Mouse (Mus musculus): Measurements from ENCODE around the gene Celf2. TPM values are rescaled to one million over a fixed set of nuclear protein-coding genes. Genes with fewer than 3 reads are reported as not detected.

Gene Celf2
- total RNA-seq, 2 experiments from 2014 or later = 16.2 to 22.7 TPM

DNA sequence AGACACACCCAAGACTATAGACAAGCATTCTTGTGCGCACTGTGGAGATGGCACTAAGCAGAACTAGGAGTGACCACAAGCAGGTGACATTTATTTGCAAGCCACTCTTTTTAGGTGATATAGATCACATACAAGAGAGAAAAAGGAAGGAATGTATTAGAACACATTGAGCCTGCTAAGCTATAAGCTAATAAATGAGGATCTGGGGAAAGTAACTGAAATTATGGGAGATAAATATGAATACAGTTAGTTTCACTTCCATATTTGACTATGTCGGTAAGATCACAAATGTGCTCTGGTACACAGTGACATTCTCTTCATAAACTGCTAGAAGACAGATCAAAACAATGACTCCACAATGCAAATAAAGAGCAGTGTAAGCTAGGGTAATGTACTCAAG, 952.5 kb downstream of the Celf2 start:
- ATAC-seq (replicated peaks; ENCODE audit: low FRiP score, low TSS enrichment, poor library complexity, severe bottlenecking) = no peak

DNA sequence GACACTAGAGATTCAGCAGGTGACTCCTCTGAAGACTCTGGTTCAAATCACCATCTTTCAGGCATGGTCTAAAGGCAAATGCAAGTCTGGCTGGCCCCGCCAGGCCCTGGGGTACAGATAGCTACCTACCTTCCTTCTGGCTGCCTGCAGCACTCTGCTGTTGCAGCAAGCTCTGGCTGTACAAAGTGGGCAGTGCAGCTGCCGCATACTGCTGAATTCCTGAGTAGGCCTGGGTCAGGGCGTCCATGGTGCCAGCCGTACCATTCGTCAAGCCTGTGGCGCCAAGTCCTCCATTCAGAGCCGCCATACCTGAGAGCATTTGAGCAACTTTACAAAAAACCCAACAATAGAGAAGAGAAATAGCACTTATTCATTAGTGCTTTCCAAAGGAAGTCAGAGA, 955.7 kb downstream of the Celf2 start:
- ATAC-seq (replicated peaks; ENCODE audit: low FRiP score, low TSS enrichment, poor library complexity, severe bottlenecking) = no peak

DNA sequence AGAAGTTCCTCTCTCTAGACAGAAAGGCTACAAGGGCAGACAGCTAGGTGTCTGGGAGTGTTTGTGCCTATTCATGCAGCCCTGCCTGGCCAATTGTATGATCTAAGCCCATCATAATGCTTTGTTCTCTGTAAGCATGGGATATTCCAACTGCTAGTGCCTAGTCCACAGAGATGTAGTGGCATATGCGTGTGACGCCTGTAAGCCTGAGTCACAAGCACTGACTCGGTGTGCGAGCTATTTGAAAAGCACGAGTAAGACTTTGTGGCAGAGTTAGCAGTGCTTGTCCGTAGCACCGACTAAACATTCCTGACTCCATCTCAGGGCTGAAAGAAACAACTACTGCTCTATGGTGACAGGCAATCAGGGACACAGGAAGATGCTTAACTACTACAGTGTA, 960.1 kb downstream of the Celf2 start:
- no peak for ATAC-seq (replicated peaks; ENCODE audit: low FRiP score, low TSS enrichment, poor library complexity, severe bottlenecking)

DNA sequence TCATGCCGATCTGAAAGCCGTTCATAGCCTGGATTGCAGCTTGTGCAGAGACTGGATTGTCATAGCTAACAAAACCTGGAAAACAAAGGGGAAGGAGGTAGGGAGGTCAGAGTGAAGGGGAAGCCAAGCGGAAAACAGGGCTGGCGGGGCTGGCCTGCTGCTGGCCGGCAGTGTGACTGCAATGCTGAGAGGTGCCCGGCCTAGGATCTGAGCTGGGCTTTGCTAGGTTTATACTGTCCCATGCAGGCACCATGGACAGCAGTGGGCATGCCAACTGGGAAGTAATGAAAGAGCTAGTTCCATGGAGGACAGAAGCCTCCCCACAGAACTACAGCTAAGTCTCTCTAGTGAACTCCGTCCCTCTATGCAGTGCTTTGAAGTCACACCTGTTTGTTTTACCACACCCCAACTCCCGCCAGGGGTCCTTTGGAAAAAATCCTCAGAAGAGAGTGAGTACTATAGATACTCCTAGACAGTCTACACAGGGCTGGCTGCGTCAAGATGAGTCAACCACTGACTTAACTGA, 962.2 kb downstream of the Celf2 start:
- no peak; the same call in 1 of the 2 replicates for ATAC-seq (replicated peaks; ENCODE audit: low FRiP score, low TSS enrichment, poor library complexity, severe bottlenecking)

DNA sequence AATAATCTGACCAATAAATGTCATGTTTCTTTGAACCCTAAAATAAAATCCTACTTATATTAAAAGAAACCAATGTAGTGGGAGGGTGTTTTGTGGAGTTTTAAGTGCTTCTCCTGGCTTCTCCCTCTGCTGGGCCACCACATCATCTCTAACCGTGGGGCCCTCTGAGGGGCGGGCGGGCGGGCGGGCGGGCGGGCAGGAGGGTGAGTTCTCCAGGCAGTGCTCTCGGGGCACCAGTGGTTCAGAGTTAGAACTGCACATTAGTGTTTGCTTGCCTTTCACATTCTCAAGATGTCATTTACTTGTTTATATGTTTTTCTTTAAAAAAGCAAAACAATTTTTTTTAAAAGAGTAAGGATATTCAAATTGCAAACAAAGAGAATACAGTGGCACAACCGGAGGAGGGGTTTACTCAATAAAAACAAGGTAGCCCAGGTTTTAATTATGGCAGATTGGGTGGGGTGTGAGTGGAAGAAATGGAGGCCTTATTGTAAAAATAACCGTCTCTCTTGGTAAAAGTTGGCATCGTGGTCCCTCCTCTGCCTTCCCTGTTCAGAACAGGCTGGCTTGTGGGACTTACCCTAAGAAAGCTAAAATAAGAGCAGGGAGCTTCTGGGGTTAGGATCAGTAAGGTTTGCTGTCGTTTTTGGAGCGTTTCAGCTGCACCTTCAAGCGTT, 962.8 kb downstream of the Celf2 start:
- ATAC-seq (replicated peaks; ENCODE audit: low FRiP score, low TSS enrichment, poor library complexity, severe bottlenecking) = no peak

DNA sequence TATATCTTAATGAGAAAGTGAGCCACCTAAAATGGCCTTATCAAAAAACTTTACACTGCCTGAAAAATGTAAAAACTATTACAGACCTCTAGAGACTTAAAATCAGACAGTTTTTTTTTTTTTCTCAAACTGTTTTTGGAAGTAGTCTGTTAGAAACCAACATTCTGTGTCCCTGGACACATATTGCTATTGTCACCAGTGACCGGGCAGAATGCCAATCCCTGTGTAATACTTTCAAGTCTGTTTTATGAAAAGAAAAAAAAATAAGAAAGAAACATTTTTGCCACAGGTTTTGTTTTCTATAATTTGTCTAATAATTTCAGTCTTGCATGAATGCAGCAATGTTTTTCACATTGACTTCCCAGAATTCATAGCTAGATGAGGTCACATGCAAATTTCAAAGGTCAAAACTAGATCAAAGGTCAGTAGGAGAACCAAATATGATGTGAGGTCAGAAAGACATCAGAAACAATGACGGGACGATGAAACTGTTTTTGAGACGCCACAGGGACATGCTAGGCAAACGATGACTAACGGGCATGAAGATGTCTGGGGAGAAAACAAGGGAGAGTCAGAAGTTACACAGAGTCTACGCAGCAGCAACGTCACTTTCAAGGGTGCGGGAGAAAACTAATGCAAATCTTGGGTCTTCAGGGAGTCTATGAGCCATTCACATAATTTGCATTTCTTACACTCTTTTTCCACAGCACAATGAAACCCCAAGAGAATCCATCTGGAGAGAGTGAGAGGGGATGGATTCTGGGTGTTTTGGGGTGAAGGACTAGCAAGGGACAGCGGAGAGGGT, 964.0 kb downstream of the Celf2 start:
- ATAC-seq (replicated peaks; ENCODE audit: low FRiP score, low TSS enrichment, poor library complexity, severe bottlenecking) = no peak

DNA sequence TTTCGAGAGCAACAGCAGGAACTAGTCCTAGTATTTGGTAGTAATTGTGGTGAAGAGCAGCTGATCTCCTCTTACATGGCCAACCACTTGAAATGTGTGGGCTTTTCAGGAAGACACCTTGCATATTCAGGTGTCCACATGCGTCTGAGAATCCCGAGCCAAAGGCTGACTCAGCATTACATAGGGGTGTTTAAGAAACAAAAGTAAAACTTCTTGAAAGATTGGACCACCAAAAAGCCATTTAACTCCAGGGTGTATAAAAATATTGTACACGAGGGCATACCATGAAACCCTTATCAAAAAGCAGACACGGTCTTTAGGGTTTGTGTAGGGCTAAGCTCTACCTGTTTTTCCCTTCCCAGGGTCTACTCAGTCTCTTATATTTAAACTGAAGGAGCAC, 965.7 kb downstream of the Celf2 start:
- 0 out of 2 replicates have a peak, but pooled peaks have one; percentile 2 for ATAC-seq (replicated peaks; ENCODE audit: low FRiP score, low TSS enrichment, poor library complexity, severe bottlenecking)

DNA sequence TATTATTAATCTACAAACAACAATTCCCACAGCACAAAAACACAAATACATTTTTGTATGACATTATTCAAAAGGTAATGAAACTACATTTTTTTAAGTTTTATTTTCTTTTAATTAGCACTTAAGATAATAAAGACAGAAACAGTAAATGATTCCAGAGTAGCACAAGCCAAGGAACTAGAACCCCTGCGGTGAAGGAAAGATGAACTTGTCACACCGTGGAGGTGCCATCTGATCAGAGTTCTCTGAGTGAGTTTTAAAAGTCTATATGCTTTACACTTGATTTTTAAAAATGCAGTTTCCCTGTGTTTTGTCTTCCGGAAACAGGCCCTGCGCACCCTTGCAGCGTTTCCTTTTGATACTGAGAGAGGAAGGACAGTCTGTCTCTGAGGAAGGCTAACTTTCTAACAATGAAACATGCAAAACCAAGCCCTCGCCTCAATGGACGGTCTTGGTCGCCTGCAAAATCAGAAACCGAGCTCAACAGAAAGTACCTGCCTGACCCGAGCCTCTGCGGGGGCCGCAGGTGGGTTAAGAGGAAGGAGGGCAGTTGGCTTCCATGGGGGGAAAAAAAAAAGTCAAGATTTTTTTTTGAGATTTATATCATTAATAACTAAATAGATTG, 966.7 kb downstream of the Celf2 start:
- ATAC-seq (replicated peaks; ENCODE audit: low FRiP score, low TSS enrichment, poor library complexity, severe bottlenecking) = no peak

DNA sequence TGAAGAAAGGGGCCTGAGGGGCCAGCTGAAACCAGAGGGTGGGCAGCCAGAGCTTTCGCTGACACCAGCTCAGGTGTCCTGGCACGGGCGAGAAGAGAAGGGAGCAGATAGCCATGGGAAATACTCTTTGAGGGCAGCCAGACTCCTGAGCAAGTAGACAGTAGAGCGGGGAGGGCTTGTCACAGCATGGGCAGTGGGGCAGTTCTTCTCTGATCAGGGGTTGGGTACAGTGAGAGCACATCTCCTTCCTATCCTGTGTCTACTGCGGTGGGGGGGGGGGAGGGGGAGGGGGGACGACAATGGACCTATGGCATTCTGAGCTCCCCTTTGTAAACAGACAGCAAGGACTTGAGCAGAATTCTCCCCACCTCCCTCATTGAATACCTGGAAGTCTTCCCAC, 968.5 kb downstream of the Celf2 start:
- ATAC-seq (replicated peaks; ENCODE audit: low FRiP score, low TSS enrichment, poor library complexity, severe bottlenecking) = no peak

DNA sequence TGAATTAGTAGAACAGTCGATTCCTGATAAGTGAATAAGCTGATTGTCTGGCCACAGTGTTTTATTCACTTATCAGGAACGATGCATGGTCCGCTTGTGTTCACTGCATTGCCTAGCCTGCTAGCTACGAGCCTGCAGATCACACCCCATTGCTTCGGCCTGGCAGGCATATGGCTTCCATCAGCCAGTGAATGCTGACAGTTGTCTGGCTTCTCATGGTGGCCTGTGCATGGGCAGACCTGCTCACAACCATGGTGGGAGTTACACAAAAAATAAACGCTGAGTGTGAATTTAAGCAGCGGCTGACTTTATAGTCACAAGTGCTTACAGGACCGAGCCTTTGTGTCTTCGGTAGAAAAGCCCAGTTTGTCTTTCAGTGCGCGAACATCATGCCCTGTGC, 969.3 kb downstream of the Celf2 start:
- ATAC-seq (replicated peaks; ENCODE audit: low FRiP score, low TSS enrichment, poor library complexity, severe bottlenecking) = no peak

DNA sequence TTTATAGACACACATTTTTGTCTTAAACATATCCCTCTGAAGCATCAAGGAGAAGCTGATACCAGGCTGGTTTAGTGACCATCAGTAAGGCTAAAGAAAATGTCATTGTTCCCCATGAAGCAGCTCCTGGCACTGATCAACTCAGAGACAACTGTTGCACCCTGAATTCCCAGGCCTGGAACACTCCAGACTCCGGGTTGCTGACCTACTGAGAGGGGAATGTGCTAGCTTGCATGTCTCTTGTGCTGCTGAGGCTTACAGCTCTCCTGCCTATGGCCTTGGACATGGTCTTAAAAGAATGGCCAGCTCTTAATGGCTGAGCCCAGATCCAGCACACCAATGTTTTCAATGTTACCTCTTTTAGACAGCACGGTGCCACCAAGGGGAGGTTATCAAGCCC, 970.9 kb downstream of the Celf2 start:
- ATAC-seq (replicated peaks; ENCODE audit: low FRiP score, low TSS enrichment, poor library complexity, severe bottlenecking) = no peak

DNA sequence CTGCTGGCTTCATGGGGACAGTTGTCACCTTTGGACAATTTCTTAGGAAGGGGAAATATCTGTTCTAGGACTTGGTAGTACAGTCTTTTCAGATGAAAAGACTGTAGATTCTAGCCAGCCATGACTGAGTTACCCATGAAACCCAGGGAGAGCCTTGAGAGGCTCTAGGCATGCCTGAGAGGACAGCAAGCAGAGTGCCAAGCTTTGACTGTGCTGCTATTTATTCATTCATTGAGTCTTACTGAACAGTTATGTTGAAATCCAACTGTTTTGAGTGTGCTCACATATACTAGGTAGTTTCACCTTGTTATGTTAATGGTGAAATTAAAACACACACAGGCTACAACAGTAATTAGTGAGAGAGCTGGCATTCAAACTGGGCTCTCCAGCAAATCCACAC, 971.3 kb downstream of the Celf2 start:
- no peak for ATAC-seq (replicated peaks; ENCODE audit: low FRiP score, low TSS enrichment, poor library complexity, severe bottlenecking)

DNA sequence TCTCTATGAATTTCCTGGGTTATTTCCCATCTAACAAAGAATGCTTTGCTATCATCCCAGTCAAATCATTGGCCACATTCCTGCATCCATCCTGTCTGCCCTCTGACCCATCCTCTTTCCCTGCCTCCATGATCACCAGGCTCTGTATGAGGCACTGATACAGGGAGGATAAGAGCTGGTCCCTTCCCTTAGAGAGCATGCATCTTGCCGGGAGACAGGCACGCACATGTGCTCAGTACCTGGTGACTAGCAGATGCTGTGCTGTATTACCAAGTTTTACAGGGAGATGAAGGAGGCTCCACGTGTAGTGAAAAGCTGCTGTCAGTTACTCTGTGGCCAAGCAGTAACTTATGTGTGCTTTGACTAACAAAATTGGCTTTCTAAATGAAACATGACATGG, 972.0 kb downstream of the Celf2 start:
- ATAC-seq (replicated peaks; ENCODE audit: low FRiP score, low TSS enrichment, poor library complexity, severe bottlenecking) = no peak

DNA sequence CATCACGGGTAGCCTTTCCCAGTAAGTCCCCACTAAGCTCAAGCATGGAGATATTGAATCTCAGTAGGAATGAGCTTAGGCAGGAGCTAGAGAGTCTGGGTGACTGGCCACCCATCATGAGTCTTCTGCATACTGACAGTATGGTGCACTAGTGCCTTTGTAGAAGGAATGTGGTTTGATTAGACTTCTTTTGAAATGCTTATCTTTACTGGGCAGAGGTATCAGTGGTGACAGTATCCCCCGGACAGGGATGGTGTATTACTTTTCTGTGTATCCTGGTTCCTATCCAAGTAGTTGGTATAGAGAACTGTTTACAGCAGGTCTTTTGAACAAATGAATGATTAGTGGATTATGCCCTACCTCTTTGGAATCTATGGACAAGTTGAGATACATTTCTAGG, 973.0 kb downstream of the Celf2 start:
- peak; percentile 82 for ATAC-seq (replicated peaks; ENCODE audit: low FRiP score, low TSS enrichment, poor library complexity, severe bottlenecking)

DNA sequence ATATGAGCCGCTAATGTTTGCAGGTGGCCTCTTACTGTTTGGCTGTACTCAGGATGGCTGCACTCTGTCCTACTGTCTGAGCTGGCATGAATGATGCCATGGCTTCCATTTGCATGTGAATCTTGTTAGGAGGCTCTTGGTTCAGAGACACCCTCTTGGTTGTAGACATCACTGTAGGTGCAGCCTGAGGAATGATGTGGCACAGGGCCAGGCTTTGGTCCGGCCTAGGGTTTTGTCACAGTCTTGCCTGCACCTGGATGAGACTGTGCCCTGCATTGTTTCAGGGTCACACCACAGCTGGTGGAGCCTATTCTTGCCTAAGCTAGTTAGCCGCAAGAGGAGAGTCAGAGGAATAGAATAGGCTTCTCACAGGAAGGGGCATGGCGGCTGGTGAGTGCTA, 977.0 kb downstream of the Celf2 start:
- no peak for ATAC-seq (replicated peaks; ENCODE audit: low FRiP score, low TSS enrichment, poor library complexity, severe bottlenecking)

DNA sequence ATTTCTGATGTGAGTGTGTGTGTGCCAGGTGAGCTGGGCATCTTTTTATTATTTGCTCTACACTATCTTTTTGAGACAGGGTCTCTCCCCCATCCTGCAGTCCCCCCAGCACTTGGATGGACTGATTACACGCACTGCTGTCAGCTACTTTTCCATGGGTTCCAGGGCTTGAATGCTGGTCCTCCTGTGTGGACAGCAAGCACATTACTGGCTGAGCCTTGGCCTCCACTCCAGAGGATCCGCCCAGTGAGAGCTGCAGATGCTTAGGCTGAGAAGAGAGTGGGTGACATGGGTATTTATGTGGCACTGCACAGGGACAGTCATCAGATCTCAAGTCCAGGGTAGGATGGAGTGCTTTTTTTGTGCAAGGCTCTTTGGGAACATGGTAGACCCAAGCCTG, 981.3 kb downstream of the Celf2 start:
- ATAC-seq (replicated peaks; ENCODE audit: low FRiP score, low TSS enrichment, poor library complexity, severe bottlenecking) = no peak

DNA sequence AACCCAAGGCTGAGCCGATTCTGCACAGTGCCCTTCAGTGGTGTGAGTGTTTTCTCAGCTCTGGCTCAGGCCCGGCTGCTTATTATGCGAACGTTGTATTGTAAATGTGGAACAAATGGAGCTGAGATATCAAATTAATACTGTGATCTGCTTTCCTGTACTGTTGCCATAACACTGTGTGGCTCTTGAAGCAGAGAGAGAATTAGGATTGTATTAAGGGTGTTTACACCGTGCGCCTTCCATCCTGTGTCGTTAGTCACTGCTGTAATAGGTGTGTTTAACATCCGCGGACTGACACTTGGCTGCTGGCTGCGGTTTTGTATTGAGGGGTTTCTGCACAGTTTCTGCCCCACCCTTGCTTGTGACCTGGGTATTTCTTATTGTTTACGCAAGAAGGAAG, 982.5 kb downstream of the Celf2 start:
- ATAC-seq (replicated peaks; ENCODE audit: low FRiP score, low TSS enrichment, poor library complexity, severe bottlenecking) = no peak

DNA sequence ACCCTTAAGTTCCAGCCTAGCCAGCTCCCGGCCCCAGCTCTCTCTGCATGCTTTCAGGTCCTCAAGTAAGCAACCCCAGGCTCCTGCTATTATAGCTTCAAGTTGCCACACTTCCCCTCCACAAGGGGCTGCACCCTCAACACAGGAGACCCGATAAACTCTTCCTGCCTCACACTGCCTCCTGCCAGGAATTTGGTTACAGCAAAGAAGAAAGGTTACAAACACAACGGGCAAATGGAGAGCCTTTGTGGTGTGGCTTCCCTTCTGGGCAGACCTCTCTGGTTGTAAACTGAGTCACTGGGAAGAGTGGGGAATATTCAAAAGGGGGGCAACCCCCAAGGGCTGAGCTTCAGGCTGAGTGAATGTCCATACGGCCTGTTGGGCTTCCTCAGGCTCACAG, 983.1 kb downstream of the Celf2 start:
- no peak for ATAC-seq (replicated peaks; ENCODE audit: low FRiP score, low TSS enrichment, poor library complexity, severe bottlenecking)

DNA sequence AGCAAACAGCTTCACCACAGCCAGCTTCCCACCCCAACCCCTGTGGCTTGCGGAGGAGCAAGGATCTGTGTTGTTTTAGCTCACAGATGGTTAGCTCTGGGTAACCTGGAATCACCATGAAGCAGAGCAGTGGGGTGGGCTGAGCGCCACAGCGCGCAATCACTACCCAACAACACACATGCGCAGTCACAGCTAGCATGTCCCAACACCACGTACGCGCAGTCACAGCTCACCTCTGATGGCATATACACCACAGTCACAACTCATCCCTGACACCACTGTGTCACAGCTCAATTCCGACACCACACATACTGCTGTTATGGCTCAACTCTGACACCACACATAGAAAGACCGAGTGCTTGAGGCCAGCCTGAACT, 985.5 kb downstream of the Celf2 start:
- ATAC-seq (replicated peaks; ENCODE audit: low FRiP score, low TSS enrichment, poor library complexity, severe bottlenecking) = no peak

DNA sequence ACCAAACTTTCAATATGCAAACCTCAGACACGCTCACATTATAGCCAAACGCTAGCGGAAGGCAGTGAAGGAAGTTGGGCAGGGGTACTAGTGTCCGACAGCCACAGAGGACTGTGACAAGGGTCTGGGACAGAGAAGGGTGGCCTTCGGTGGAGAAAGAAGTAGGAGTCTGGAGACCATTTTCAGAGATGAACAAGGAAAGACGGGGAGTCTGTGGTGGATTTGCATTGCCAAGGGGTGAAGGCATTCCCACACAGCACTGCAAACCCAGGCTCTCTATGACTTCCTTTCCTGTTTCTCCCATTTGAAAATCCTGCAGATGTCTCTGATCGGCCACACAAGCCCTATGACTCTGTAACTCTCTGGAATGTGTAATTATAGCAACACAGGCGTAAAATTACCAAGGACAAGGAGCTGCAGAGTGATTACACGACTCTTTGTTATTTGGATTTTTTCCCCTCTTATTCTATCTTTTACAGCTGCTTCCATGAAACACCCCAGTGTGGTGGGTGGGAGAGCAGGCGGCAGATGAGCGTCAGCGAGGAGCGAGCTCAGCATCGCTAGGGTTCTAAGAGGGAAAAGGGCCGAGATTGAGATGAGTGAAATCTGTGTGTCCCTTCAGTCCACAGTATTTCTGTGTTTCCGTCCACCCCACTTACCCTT, 986.0 kb downstream of the Celf2 start:
- ATAC-seq (replicated peaks; ENCODE audit: low FRiP score, low TSS enrichment, poor library complexity, severe bottlenecking) = no peak

Measured in megakaryocyte-erythroid progenitor cell, adult 5-6 weeks (primary cell).